Mouse (Mus musculus): ENCODE results near the gene Zfp804a. TPM values are rescaled to one million over a fixed set of nuclear protein-coding genes. Genes with fewer than 3 reads are reported as not detected.

Zfp804a gene
- total and polyA plus RNA-seq, 3 experiments: not detected

DNA sequence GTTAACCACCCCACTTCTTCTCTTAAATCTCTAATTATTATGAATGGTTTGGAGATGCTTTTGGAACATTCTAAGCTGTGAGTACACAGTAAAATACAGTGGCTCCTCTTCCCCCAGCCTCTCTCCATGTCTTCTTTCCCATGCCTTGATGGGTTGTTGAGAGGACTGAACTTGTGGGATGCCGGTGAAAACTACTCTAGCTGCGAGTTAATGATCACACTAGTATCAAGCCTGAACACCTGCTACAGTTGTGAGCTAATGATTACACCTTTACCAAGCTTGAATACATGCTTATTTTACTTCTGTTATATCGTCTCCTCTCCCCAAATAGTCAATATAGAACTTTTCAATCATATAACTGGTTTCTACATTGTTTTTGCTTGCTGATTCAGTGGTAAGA, 23.9 kb downstream of the Zfp804a start:
- in situ Hi-C loops (cut with MboI; ENCODE audit: low pct_ligation_motif_present, low pct_unique_long_range_greater_than_20kb, low sequenced_read_pairs): no loop called here
- Histone ChIP-seq H3K36me3 (replicated peaks in 1 of 2; ENCODE audit: control insufficient read depth in 1 of 2, insufficient read depth in 1 of 2, low read length in 1 of 2) (no peaks in the 10 kb centered on the region), H3K9me3 (replicated peaks; ENCODE audit: low read length) (no peaks in the 10 kb centered on the region), H3K27me3 (replicated peaks) (no peaks in the 10 kb centered on the region), H3K9ac (ENCODE audit: insufficient read depth, low read depth) (no peak overlapping the region), H3K79me2 (replicated peaks; ENCODE audit: control insufficient read depth, extremely low read depth, insufficient read depth, poor library complexity, severe bottlenecking) (no peaks in the 10 kb centered on the region), H3K4me2 (ENCODE audit: insufficient read depth, low read depth, poor library complexity, severe bottlenecking) (no peak overlapping the region), H3K27ac (ENCODE audit: insufficient read depth, low read depth) (no peak overlapping the region), H3K4me3 (replicated peaks in 1 of 3; ENCODE audit: low read depth in 2 of 3, low read length in 2 of 3, poor library complexity in 1 of 3) (no peak overlapping the region), H3K4me1 (ENCODE audit: control insufficient read depth in 1 of 2, insufficient read depth in 2 of 2) (no peaks in the 10 kb centered on the region)
- DNase-seq (ENCODE audit: extremely low read depth): no peak
- TF ChIP-seq RCOR1 (conservative IDR thresholded peaks at IDR 0.05; ENCODE audit: low read depth, low read length): no peak
- TF ChIP-seq JUN (IDR thresholded peaks at IDR 0.05; ENCODE audit: insufficient read depth, low read depth, low read length): no peak
- no peak for TF ChIP-seq MYC (IDR thresholded peaks at IDR 0.05; ENCODE audit: low read depth, low read length)
- no peak for TF ChIP-seq USF1 (IDR thresholded peaks at IDR 0.05; ENCODE audit: low read depth, low read length)
- dilution Hi-C loops (cut with MboI; ENCODE audit: extremely low pct_ligation_motif_present, extremely low pct_unique_long_range_greater_than_20kb, low sequenced_read_pairs): no loop called here

DNA sequence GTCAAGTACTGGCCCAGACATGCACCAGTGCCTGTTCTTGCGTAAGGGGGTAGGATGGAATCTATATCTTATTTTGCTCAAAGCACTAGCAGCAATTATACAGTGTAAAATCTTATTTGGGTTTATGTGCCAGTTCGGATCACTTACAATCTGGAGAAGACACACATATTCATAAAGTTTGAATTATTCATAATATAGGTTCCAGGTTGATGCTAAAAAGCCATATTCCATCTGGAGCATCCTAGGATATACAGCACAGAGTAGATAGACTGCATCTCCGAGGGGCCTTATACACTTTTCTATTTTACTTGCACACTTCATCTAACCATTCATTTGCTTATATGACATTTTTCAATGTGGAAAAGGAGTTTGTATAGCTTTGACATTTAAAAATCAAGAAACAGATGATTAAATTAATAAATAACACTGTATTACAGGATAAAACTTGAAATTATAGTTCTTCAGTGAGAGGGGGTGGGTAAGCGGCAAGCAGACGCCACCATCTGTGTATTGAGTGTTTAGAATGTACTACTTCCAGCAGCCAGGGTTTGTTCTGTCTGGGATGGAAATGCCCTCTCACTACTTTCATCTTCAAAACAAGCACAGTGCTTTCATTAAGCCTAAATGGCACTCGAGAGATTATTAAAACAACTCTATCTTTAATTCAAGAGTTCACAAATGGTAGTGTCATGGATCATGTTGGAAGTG, 25.4 kb downstream of the Zfp804a start:
- no peak for TF ChIP-seq NRF1 (IDR thresholded peaks at IDR 0.05; ENCODE audit: low read depth, low read length)
- TF ChIP-seq NELFE (IDR thresholded peaks at IDR 0.05; ENCODE audit: low read depth, low read length): no peak
- no peak for TF ChIP-seq TCF12 (IDR thresholded peaks at IDR 0.05; ENCODE audit: low read depth, low read length)
- TF ChIP-seq SMC3 (IDR thresholded peaks at IDR 0.05; ENCODE audit: low read depth, low read length): no peak
- TF ChIP-seq HCFC1 (IDR thresholded peaks at IDR 0.05; ENCODE audit: low read depth, low read length): no peak
- no peak for TF ChIP-seq ETS1 (conservative IDR thresholded peaks at IDR 0.05; ENCODE audit: low read depth, low read length)
- no peak for TF ChIP-seq MYC (IDR thresholded peaks at IDR 0.05; ENCODE audit: low read depth, low read length)
- TF ChIP-seq KAT2A (IDR thresholded peaks at IDR 0.05; ENCODE audit: insufficient replicate concordance, low read length): no peak
- no peak for TF ChIP-seq MEF2A (IDR thresholded peaks at IDR 0.05; ENCODE audit: borderline replicate concordance, low read depth, low read length)
- TF ChIP-seq ZKSCAN1 (IDR thresholded peaks at IDR 0.05; ENCODE audit: borderline replicate concordance, low read depth, low read length): no peak
- in situ Hi-C loops (cut with MboI; ENCODE audit: low pct_ligation_motif_present, low pct_unique_long_range_greater_than_20kb, low sequenced_read_pairs) (no loop called here), dilution Hi-C loops (cut with MboI; ENCODE audit: extremely low pct_ligation_motif_present, extremely low pct_unique_long_range_greater_than_20kb, low sequenced_read_pairs) (no loop called here)
- DNase-seq (ENCODE audit: extremely low read depth): no peak
- no peak overlapping the region for H3K9ac ChIP-seq (ENCODE audit: insufficient read depth, low read depth)
- no peak overlapping the region for H3K27ac ChIP-seq (ENCODE audit: insufficient read depth, low read depth)
- no peak overlapping the region for H3K4me3 ChIP-seq (replicated peaks in 1 of 3; ENCODE audit: low read depth in 2 of 3, low read length in 2 of 3, poor library complexity in 1 of 3)
- H3K36me3 ChIP-seq (replicated peaks in 1 of 2; ENCODE audit: control insufficient read depth in 1 of 2, insufficient read depth in 1 of 2, low read length in 1 of 2): no peaks in the 10 kb centered on the region
- H3K9me3 ChIP-seq (replicated peaks; ENCODE audit: low read length): no peaks in the 10 kb centered on the region
- H3K27me3 ChIP-seq (replicated peaks): no peaks in the 10 kb centered on the region
- no peaks in the 10 kb centered on the region for H3K4me1 ChIP-seq (ENCODE audit: control insufficient read depth in 1 of 2, insufficient read depth in 2 of 2)
- no peaks in the 10 kb centered on the region for H3K79me2 ChIP-seq (replicated peaks; ENCODE audit: control insufficient read depth, extremely low read depth, insufficient read depth, poor library complexity, severe bottlenecking)
- H3K4me2 ChIP-seq (ENCODE audit: insufficient read depth, low read depth, poor library complexity, severe bottlenecking): no peak overlapping the region

Measured in CH12.LX (cell line).